Mouse (Mus musculus): ENCODE measurements around the gene Etd. TPM values are rescaled to one million over a fixed set of nuclear protein-coding genes. Genes with fewer than 3 reads are reported as not detected.
"Not testable (repeated sequence)": the region's sequence is repeated elsewhere in the genome, so short reads cannot be mapped to it uniquely, and the experiment has no call there.

The Etd gene
- not detected for total RNA-seq (2021)
- long read RNA-seq, experiment 1 = 0 reads
- long read RNA-seq, experiment 2 = 0 reads

DNA sequence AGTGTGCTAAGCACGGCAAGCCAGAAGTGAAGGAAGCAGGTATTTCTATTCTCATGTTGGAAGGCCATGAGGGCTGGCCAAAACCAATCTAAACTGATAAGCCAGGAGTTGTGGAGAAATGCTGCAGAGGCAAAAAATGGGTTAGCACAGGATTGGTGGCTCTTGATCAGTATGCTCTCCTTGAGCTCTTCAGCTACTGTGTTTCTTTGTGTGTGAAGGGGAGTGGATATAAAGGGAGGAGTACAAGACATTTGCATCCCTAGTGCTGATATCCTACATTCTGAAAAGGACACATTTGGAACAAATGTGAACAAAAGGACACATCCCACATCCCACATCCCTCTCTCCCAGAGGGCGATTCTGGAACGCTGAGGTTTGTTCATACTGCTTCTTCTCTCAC is at the start of gene Etd:
Gene Etd, plus strand, starts transcription at position 301 of the 400 bp plus-strand sequence.
- intact Hi-C loops (cut with DNase I; ENCODE audit: low total_unique reads) = no loop called here
- no peak for DNase-seq

DNA sequence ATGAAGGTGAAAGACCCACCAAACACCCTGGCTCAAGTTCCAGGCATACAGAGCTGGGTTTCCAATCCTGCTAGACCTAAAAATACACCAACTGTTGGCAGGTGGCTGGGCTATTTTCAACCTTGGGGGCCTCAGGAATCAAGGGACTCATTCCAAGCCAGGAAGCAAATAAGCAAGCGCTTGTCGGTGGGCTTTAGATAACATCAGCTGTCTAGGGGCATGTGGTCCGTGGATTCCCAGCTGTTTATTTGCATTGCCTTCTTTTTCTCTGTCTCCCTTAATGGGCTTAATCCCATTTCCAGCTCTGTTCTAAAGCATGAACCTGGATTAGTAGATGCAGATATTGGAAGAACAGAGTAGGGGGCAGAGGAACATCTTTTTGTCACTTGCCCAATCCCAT is 48.4 kb upstream of the Etd start:
- no peak for DNase-seq

DNA sequence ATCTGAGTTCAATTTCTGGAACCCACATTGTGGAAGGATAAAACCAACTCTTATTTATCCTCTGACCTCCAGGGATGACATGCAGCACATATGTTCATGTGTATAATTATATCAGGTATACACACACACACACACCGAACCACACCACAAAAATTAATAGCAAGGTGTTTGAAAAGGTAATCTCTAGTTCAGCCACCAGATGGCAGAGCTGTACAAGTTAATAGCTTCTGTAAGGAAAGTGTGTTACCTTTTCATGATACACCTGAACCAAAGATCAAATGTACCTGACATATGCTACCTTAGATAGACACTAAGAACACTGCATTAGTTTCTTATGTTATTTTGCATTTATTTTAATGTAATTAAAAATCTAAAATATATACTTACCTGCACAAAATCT is 1.8 kb upstream of the Etd start:
- DNase-seq = no peak
- intact Hi-C loops (cut with DNase I; ENCODE audit: low total_unique reads) = no loop called here

More for the DNA sequence above, 48.4 kb upstream of the Etd start:
- intact Hi-C loops (cut with DNase I; ENCODE audit: low total_unique reads) = no loop called here

GRCm38 (mm10) chrX:53459573-53459972 is 24.9 kb downstream of the Etd start:
- no peak for DNase-seq
- intact Hi-C loops (cut with DNase I; ENCODE audit: low total_unique reads) = no loop called here

DNA sequence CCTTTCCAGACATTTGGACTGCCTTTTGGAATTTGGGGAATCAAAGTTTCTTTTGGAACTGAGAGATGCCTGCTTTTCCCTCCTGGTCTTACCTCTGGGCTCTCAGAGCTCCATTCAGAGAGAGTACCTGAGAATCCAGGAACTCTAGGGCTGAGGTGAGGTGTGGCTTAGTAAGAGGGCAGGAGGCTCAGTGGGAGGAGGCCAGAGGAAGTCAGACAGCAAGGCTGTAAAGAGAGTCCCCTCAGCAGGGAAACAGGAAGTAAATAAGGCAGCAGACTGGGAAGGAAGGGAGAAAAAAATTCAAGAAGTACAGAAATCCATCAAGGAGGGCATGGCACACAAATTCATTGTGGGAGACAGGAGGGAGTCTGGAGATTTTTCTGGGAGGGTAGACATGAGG is 29.5 kb downstream of the Etd start:
- intact Hi-C loops (cut with DNase I; ENCODE audit: low total_unique reads); DNase-seq: not testable (repeated sequence)

Other genes with a start within 250 kb of the Etd start
- not detected for gene Plac1, start 194.8 kb upstream of the Etd start, total RNA-seq (2021)
- gene Fam122b, start 165.1 kb upstream of the Etd start, total RNA-seq (2021) = 1 to 10 TPM; 1.6 to 3.0 TPM
- gene Fam122c, start 161.5 kb upstream of the Etd start, total RNA-seq (2021) = not detected
- 10 to 100 TPM; 29.0 to 37.0 TPM for gene Mospd1, start 64.4 kb upstream of the Etd start, total RNA-seq (2021)
- gene Rtl8c, start 173.1 kb downstream of the Etd start, total RNA-seq (2021) = 10 to 100 TPM; 10.5 to 14.2 TPM
- gene Gm14597, start 174.1 kb downstream of the Etd start, total RNA-seq (2021) = not detected
- 100 to 1,000 TPM in 1 of 2 experiments, 10 to 100 TPM in 1; 92.8 to 118 TPM for gene Rtl8a, start 208.8 kb downstream of the Etd start, total RNA-seq (2021)
- 100 to 1,000 TPM in 1 of 2 experiments, 10 to 100 TPM in 1; 88.7 to 100 TPM for gene Rtl8b, start 235.5 kb downstream of the Etd start, total RNA-seq (2021)